Mouse (Mus musculus) duodenum, adult 2 months (tissue): ENCODE data around the gene Gm21637. TPM values are rescaled to one million over a fixed set of nuclear protein-coding genes. Genes with fewer than 3 reads are reported as not detected.

ENCODE experiments used
- polyA plus RNA-seq: library from polyadenylated mRNA; depleted of rRNA; stranded (reverse); fragments of >200 nt; gene quantifications from 2 replicates; pipeline ENCODE4 v1.2.3, GENCODE M21; 2012; ENCODE audit warnings: low replicate concordance; rRNA removed

Gene Gm21637
- not detected in 2 replicates for polyA plus RNA-seq

DNA sequence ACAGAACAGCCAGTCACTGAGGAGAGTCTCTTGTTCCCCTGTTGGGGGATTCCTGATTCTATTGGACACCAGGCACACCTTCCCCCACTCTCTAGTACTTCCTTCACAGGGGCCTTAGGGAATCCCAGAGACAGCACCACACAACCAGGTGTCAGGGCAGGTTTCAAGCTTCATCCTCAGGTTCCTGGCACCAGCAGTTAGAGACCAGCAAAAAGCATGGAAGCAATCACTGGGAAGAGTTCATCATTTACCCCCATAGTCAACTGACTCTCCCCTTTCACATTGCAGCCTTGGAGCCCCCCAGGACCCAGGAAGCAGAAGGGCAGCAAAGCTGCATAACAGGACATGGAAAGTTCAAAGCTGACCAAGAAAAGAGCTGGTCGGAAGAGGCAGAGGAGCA, at the start of gene Gm21637:
Gm21637 (plus strand) TSS at position 301 of the 400 bp plus-strand sequence.

Other genes starting within 250 kb of the Gm21637 start
- not detected in 2 replicates for gene Btbd35f25, start 244.9 kb upstream of the Gm21637 start, polyA plus RNA-seq
- not detected in 2 replicates for gene Btbd35f22, start 85.8 kb downstream of the Gm21637 start, polyA plus RNA-seq